Mouse (Mus musculus) heart, postnatal 0 days (tissue): Measurements from ENCODE around the gene 1700028P14Rik. TPM values are rescaled to one million over a fixed set of nuclear protein-coding genes. Genes with fewer than 3 reads are reported as not detected.

Source experiments
- ATAC-seq: fragments of 200-750 bp; cut with Nextera tagmentation; 2 replicates; pipeline ENCODE4 v1.8.0; 2017; ENCODE audit warnings: low read depth, moderate number of reproducible peaks, moderate library complexity; ENCODE audit not compliant: insufficient read depth
- DNase-seq: peaks from one replicate; pipeline ENCODE4 v3.0.0-alpha.2; 2016; ENCODE audit warnings: low spot score
- H3K27ac ChIP-seq: fragments of 300-500 bp; sonication (generic); 2 replicates; pipeline ENCODE4 v1.5.1; 2014; ENCODE audit warnings: low read depth, mild to moderate bottlenecking
- H3K27me3 ChIP-seq: fragments of 300-500 bp; sonication (generic); 2 replicates; pipeline ENCODE4 v1.6.1; 2014; ENCODE audit warnings: low read length, mixed read lengths; ENCODE audit not compliant: control insufficient read depth, insufficient read depth
- H3K36me3 ChIP-seq: fragments of 300-500 bp; sonication (generic); replicated peaks from 2 replicates; pipeline ENCODE4 v1.6.1; 2014; ENCODE audit warnings: low read length, mixed read lengths; ENCODE audit not compliant: control insufficient read depth, insufficient read depth
- H3K4me1 ChIP-seq: fragments of 300-500 bp; sonication (generic); 2 replicates; pipeline ENCODE4 v1.6.1; 2014; ENCODE audit warnings: antibody characterized with exemption; ENCODE audit not compliant: control insufficient read depth, insufficient read depth
- H3K4me2 ChIP-seq: fragments of 300-500 bp; sonication (generic); 2 replicates; pipeline ENCODE4 v1.6.1; 2014; ENCODE audit warnings: low read depth, mild to moderate bottlenecking, low read length, moderate library complexity
- H3K4me3 ChIP-seq: fragments of 300-500 bp; sonication (generic); 2 replicates; pipeline ENCODE4 v1.5.1; 2014; ENCODE audit warnings: low read depth, low read length
- H3K9ac ChIP-seq: fragments of 300-500 bp; sonication (generic); replicated peaks from 2 replicates; pipeline ENCODE4 v1.6.1; 2014; ENCODE audit warnings: low read depth, low read length, mixed read lengths
- H3K9me3 ChIP-seq: fragments of 300-500 bp; sonication (generic); replicated peaks from 2 replicates; pipeline ENCODE4 v1.6.1; 2016; ENCODE audit warnings: low read length; ENCODE audit not compliant: control insufficient read depth
- CTCF ChIP-seq: IDR thresholded peaks from 2 replicates; pipeline ENCODE4 v1.5.1; 2016; ENCODE audit warnings: antibody characterized with exemption, control low read depth, low read depth
- EP300 ChIP-seq: IDR thresholded peaks from 2 replicates; pipeline ENCODE4 v1.6.1; 2016; ENCODE audit warnings: antibody characterized with exemption, low read depth
- WGBS: fragments of 180-500 bp; shearing (Covaris S2); extraction: QIAGEN DNeasy Blood & Tissue Kit; methylation state at CpG from one replicate; pipeline ENCODE4 v1.1.7; 2014; 5-methylcytosine and 5-hydroxymethylcytosine counted together
- polyA plus RNA-seq: library from polyadenylated mRNA; unstranded; fragments of >200 nt; fragmentation: Nextera tagmentation; extraction: Ambion mirVana; gene quantifications from 2 replicates; pipeline ENCODE4 v1.2.1, GENCODE M21; 2015
- total RNA-seq: library from RNA; depleted of rRNA; stranded (reverse); fragments of >200 nt; gene quantifications from 2 replicates; pipeline ENCODE4 v1.2.3, GENCODE M21; 2014; ENCODE audit warnings: low replicate concordance

The 1700028P14Rik gene
- total and polyA plus RNA-seq, 2 experiments from 2014 or later: not detected

GRCm38 (mm10) chr19:23594950-23595349 is 57.7 kb downstream of the 1700028P14Rik start:
- no peak for TF ChIP-seq EP300
- TF ChIP-seq CTCF: no peak
- Histone ChIP-seq H3K36me3 (no peaks in the 10 kb centered on the region), H3K9ac (no peak overlapping the region), H3K27me3 (no peaks in the 10 kb centered on the region), H3K4me3 (no peak overlapping the region), H3K4me2 (no peak overlapping the region), H3K9me3 (no peaks in the 10 kb centered on the region), H3K27ac (no peak overlapping the region), H3K4me1 (no peaks in the 10 kb centered on the region)
- ATAC-seq (no peak), DNase-seq (no peak)
- WGBS: 80% methylated on average over 3 of the region's 3 CpGs

GRCm38 (mm10) chr19:23578606-23579355 is 73.8 kb downstream of the 1700028P14Rik start:
- Histone ChIP-seq H3K4me3 (no peak overlapping the region), H3K9me3 (no peaks in the 10 kb centered on the region), H3K36me3 (no peaks in the 10 kb centered on the region), H3K27ac (no peak overlapping the region), H3K9ac (no peak overlapping the region), H3K4me2 (no peak overlapping the region), H3K4me1 (no peaks in the 10 kb centered on the region), H3K27me3 (no peaks in the 10 kb centered on the region)
- DNase-seq (no peak), ATAC-seq (no peak)
- 69% methylated on average over 11 of the region's 11 CpGs for WGBS
- TF ChIP-seq EP300 (no peak), CTCF (no peak)

DNA sequence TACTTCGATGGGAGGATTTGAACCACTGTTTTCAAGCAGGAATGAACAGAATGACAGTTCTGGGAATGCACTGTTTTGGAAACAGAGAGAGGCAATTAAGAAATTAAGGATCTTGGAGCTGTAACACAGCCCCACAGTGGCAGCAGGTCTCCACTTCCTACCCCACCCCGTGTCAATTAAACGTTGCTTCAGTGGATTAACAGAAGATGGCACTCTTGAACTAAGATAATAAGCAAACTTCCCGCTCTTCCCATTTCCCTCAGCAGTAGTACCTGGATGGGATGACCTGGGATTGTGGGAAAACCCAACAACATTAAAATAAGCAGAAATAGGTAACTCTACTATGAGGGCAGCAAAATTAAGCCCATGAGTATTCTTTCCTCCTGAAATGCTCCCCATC is 75.9 kb downstream of the 1700028P14Rik start:
- H3K27me3 ChIP-seq: no peaks in the 10 kb centered on the region
- no peaks in the 10 kb centered on the region for H3K36me3 ChIP-seq
- no peaks in the 10 kb centered on the region for H3K4me1 ChIP-seq
- no peak overlapping the region for H3K4me3 ChIP-seq
- ATAC-seq: no peak
- WGBS: 38% methylated on average over 4 of the region's 4 CpGs
- TF ChIP-seq CTCF (no peak), EP300 (no peak)
- H3K4me2 ChIP-seq: no peak overlapping the region
- no peak overlapping the region for H3K9ac ChIP-seq
- DNase-seq: no peak
- H3K9me3 ChIP-seq: no peaks in the 10 kb centered on the region
- no peak overlapping the region for H3K27ac ChIP-seq

- Histone ChIP-seq H3K27me3 (no peaks in the 10 kb centered on the region), H3K36me3 (no peaks in the 10 kb centered on the region), H3K4me2 (no peak overlapping the region), H3K27ac (no peak overlapping the region), H3K4me1 (no peaks in the 10 kb centered on the region), H3K9ac (no peak overlapping the region), H3K9me3 (no peaks in the 10 kb centered on the region), H3K4me3 (no peak overlapping the region)
- ATAC-seq: no peak
- 67% methylated on average over 5 of the region's 5 CpGs for WGBS
- TF ChIP-seq EP300: no peak
- TF ChIP-seq CTCF: no peak
- DNase-seq: no peak
Observed at GRCm38 (mm10) chr19:23563693-23564092, 88.9 kb downstream of the 1700028P14Rik start.

DNA sequence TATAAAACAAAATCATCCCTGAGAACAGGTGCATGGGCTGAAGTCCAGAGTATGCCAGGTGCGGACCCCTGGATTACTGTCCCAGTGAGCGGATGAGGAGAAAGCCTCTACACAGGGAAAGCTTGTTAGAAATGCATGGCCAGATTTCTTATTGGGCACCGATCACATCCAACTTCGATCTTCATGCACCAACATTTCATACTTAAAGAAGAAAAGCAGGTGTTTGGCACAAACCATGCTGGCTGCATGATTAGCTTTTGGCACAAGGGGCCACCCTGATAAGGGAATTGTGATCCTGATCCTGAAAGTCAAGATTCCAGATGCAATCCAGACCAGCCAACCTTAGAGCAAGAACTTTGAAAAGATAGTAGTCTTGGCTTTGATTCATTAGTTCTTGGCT is 90.0 kb downstream of the 1700028P14Rik start:
- H3K27ac ChIP-seq: no peak overlapping the region
- H3K4me1 ChIP-seq: no peaks in the 10 kb centered on the region
- H3K4me3 ChIP-seq: no peak overlapping the region
- no peaks in the 10 kb centered on the region for H3K9me3 ChIP-seq
- no peaks in the 10 kb centered on the region for H3K27me3 ChIP-seq
- TF ChIP-seq EP300: no peak
- ATAC-seq: no peak
- H3K9ac ChIP-seq: no peak overlapping the region
- H3K4me2 ChIP-seq: no peak overlapping the region
- H3K36me3 ChIP-seq: no peaks in the 10 kb centered on the region
- WGBS: 86% methylated on average over 4 of the region's 4 CpGs
- no peak for DNase-seq

DNA sequence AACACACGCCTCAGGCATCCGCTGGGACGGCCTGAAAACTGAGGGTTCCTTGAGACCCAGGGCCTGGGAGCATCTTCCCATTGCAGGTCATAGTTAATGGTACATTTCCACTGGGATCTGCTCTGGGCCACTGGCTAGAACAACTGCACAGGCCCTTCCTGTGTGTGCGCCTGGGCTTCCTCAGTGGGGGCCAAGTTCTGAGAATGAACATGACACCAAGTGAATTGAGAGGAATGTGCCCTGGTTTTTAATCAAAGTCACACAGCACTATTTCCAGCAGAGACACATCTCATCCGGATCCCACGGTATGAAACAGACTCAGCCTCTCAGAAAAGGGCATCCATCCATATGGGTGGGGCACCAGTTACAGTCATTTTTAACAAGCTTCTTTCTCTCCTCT is 90.6 kb downstream of the 1700028P14Rik start:
- TF ChIP-seq CTCF (no peak), EP300 (no peak)
- H3K4me3 ChIP-seq: no peak overlapping the region
- H3K36me3 ChIP-seq: no peaks in the 10 kb centered on the region
- H3K4me2 ChIP-seq: no peak overlapping the region
- H3K9me3 ChIP-seq: no peaks in the 10 kb centered on the region
- no peaks in the 10 kb centered on the region for H3K4me1 ChIP-seq
- H3K9ac ChIP-seq: no peak overlapping the region
- DNase-seq (no peak), ATAC-seq (no peak)
- 80% methylated on average over 6 of the region's 6 CpGs for WGBS
- no peak overlapping the region for H3K27ac ChIP-seq
- no peaks in the 10 kb centered on the region for H3K27me3 ChIP-seq
